Mouse (Mus musculus): Measurements from ENCODE around the gene Mettl7a3. TPM values are rescaled to one million over a fixed set of nuclear protein-coding genes. Genes with fewer than 3 reads are reported as not detected.
A peak's percentile ranks its signal among the peaks of the same experiment; 100 is the strongest.
"Not testable (repeated sequence)": the region's sequence is repeated elsewhere in the genome, so short reads cannot be mapped to it uniquely, and the experiment has no call there.

The Mettl7a3 gene
- total and polyA plus RNA-seq, 3 experiments: 0.33 TPM; not detected in 2

- H3K9ac ChIP-seq (ENCODE audit: insufficient read depth, low read depth); H3K27ac ChIP-seq (ENCODE audit: insufficient read depth, low read depth); H3K4me3 ChIP-seq (replicated peaks in 1 of 3; ENCODE audit: low read depth in 2 of 3, low read length in 2 of 3, poor library complexity in 1 of 3); dilution Hi-C loops (cut with MboI; ENCODE audit: extremely low pct_ligation_motif_present, extremely low pct_unique_long_range_greater_than_20kb, low sequenced_read_pairs); in situ Hi-C loops (cut with MboI; ENCODE audit: low pct_ligation_motif_present, low pct_unique_long_range_greater_than_20kb, low sequenced_read_pairs); H3K36me3 ChIP-seq (replicated peaks in 1 of 2; ENCODE audit: control insufficient read depth in 1 of 2, insufficient read depth in 1 of 2, low read length in 1 of 2); H3K4me2 ChIP-seq (ENCODE audit: insufficient read depth, low read depth, poor library complexity, severe bottlenecking); H3K9me3 ChIP-seq (replicated peaks; ENCODE audit: low read length); H3K27me3 ChIP-seq (replicated peaks); H3K79me2 ChIP-seq (replicated peaks; ENCODE audit: control insufficient read depth, extremely low read depth, insufficient read depth, poor library complexity, severe bottlenecking): not testable (repeated sequence)
- peaks cover 0 to 39% of the 10 kb centered on the region in 2 experiments; a peak in 2 of 4 replicates for H3K4me1 ChIP-seq (ENCODE audit: control insufficient read depth in 1 of 2, insufficient read depth in 2 of 2)
- TF ChIP-seq RAD21 (IDR thresholded peaks at IDR 0.05; ENCODE audit: low read depth, low read length): peak; percentile 7
- TF ChIP-seq SMC3 (IDR thresholded peaks at IDR 0.05; ENCODE audit: low read depth, low read length): 0 out of 2 replicates have a peak, but pooled peaks have one; percentile 17
- TF ChIP-seq CTCF (conservative IDR thresholded peaks at IDR 0.05 in 1 of 2, IDR thresholded peaks at IDR 0.05 in 1 of 2; ENCODE audit: low read depth in 2 of 2, low read length in 2 of 2): peak; percentile 59
- DNase-seq (ENCODE audit: extremely low read depth): peak; percentile 66
Measured at GRCm38 (mm10) chr15:100307438-100308096, 27.2 kb upstream of the Mettl7a3 start.

- H3K4me1 ChIP-seq (ENCODE audit: control insufficient read depth in 1 of 2, insufficient read depth in 2 of 2): peaks cover 0 to 18% of the 10 kb centered on the region in 2 experiments; a peak in 2 of 4 replicates
- no peak overlapping the region for H3K4me3 ChIP-seq (replicated peaks in 1 of 3; ENCODE audit: low read depth in 2 of 3, low read length in 2 of 3, poor library complexity in 1 of 3)
- peaks cover 0 to 6% of the 10 kb centered on the region in 2 experiments for H3K36me3 ChIP-seq (replicated peaks in 1 of 2; ENCODE audit: control insufficient read depth in 1 of 2, insufficient read depth in 1 of 2, low read length in 1 of 2)
- no peak for DNase-seq (ENCODE audit: extremely low read depth)
- H3K9me3 ChIP-seq (replicated peaks; ENCODE audit: low read length): no peaks in the 10 kb centered on the region
- H3K4me2 ChIP-seq (ENCODE audit: insufficient read depth, low read depth, poor library complexity, severe bottlenecking): no peak overlapping the region
- TF ChIP-seq NRF1 (IDR thresholded peaks at IDR 0.05; ENCODE audit: low read depth, low read length) (no peak), ZNF384 (IDR thresholded peaks at IDR 0.05; ENCODE audit: low read depth, low read length) (no peak), RCOR1 (conservative IDR thresholded peaks at IDR 0.05; ENCODE audit: low read depth, low read length) (no peak), GABPA (IDR thresholded peaks at IDR 0.05; ENCODE audit: insufficient replicate concordance, low read depth, low read length) (no peak), IRF4 (IDR thresholded peaks at IDR 0.05; ENCODE audit: low read depth, low read length) (no peak), ELF1 (IDR thresholded peaks at IDR 0.05; ENCODE audit: low read depth, low read length) (no peak), E2F4 (IDR thresholded peaks at IDR 0.05; ENCODE audit: insufficient replicate concordance, low read depth, low read length) (no peak)
- H3K27me3 ChIP-seq (replicated peaks): no peaks in the 10 kb centered on the region
- in situ Hi-C loops (cut with MboI; ENCODE audit: low pct_ligation_motif_present, low pct_unique_long_range_greater_than_20kb, low sequenced_read_pairs): no loop called here
- H3K27ac ChIP-seq (ENCODE audit: insufficient read depth, low read depth): no peak overlapping the region
- dilution Hi-C loops (cut with MboI; ENCODE audit: extremely low pct_ligation_motif_present, extremely low pct_unique_long_range_greater_than_20kb, low sequenced_read_pairs): no loop called here
- H3K9ac ChIP-seq (ENCODE audit: insufficient read depth, low read depth): no peak overlapping the region
- no peaks in the 10 kb centered on the region for H3K79me2 ChIP-seq (replicated peaks; ENCODE audit: control insufficient read depth, extremely low read depth, insufficient read depth, poor library complexity, severe bottlenecking)
Measured at GRCm38 (mm10) chr15:100312346-100312745, 22.4 kb upstream of the Mettl7a3 start.

- Histone ChIP-seq H3K4me2 (ENCODE audit: insufficient read depth, low read depth, poor library complexity, severe bottlenecking) (no peak overlapping the region), H3K36me3 (replicated peaks in 1 of 2; ENCODE audit: control insufficient read depth in 1 of 2, insufficient read depth in 1 of 2, low read length in 1 of 2) (peaks cover 0 to 6% of the 10 kb centered on the region in 2 experiments), H3K27ac (ENCODE audit: insufficient read depth, low read depth) (no peak overlapping the region), H3K9me3 (replicated peaks; ENCODE audit: low read length) (no peaks in the 10 kb centered on the region), H3K4me3 (replicated peaks in 1 of 3; ENCODE audit: low read depth in 2 of 3, low read length in 2 of 3, poor library complexity in 1 of 3) (no peak overlapping the region), H3K4me1 (ENCODE audit: control insufficient read depth in 1 of 2, insufficient read depth in 2 of 2) (peaks cover 0 to 11% of the 10 kb centered on the region in 2 experiments; a peak in 2 of 4 replicates), H3K79me2 (replicated peaks; ENCODE audit: control insufficient read depth, extremely low read depth, insufficient read depth, poor library complexity, severe bottlenecking) (no peaks in the 10 kb centered on the region), H3K9ac (ENCODE audit: insufficient read depth, low read depth) (no peak overlapping the region), H3K27me3 (replicated peaks) (no peaks in the 10 kb centered on the region)
- TF ChIP-seq IRF4 (IDR thresholded peaks at IDR 0.05; ENCODE audit: low read depth, low read length): no peak
- TF ChIP-seq POLR2AphosphoS2 (IDR thresholded peaks at IDR 0.05; ENCODE audit: low read depth, low read length): no peak
- TF ChIP-seq POLR2A (IDR thresholded peaks at IDR 0.05; ENCODE audit: low read depth, low read length): no peak
- TF ChIP-seq SIN3A (IDR thresholded peaks at IDR 0.05; ENCODE audit: low read length): no peak
- no peak for TF ChIP-seq ZMIZ1 (IDR thresholded peaks at IDR 0.05; ENCODE audit: low read depth, low read length)
- TF ChIP-seq CHD1 (IDR thresholded peaks at IDR 0.05; ENCODE audit: low read depth, low read length): no peak
- no peak for TF ChIP-seq ELF1 (IDR thresholded peaks at IDR 0.05; ENCODE audit: low read depth, low read length)
- no peak for TF ChIP-seq PAX5 (IDR thresholded peaks at IDR 0.05; ENCODE audit: low read length)
- no peak for TF ChIP-seq MYC (IDR thresholded peaks at IDR 0.05; ENCODE audit: low read depth, low read length)
- no peak for TF ChIP-seq NELFE (IDR thresholded peaks at IDR 0.05; ENCODE audit: low read depth, low read length)
- TF ChIP-seq BHLHE40 (IDR thresholded peaks at IDR 0.05; ENCODE audit: low read depth, low read length): no peak
- TF ChIP-seq USF2 (conservative IDR thresholded peaks at IDR 0.05; ENCODE audit: low read depth, low read length): no peak
- TF ChIP-seq JUND (conservative IDR thresholded peaks at IDR 0.05; ENCODE audit: low read depth, low read length): no peak
- no peak for TF ChIP-seq CTCF (conservative IDR thresholded peaks at IDR 0.05 in 1 of 2, IDR thresholded peaks at IDR 0.05 in 1 of 2; ENCODE audit: low read depth in 2 of 2, low read length in 2 of 2)
- TF ChIP-seq USF1 (IDR thresholded peaks at IDR 0.05; ENCODE audit: low read depth, low read length): no peak
- no peak for DNase-seq (ENCODE audit: extremely low read depth)
- dilution Hi-C loops (cut with MboI; ENCODE audit: extremely low pct_ligation_motif_present, extremely low pct_unique_long_range_greater_than_20kb, low sequenced_read_pairs) (no loop called here), in situ Hi-C loops (cut with MboI; ENCODE audit: low pct_ligation_motif_present, low pct_unique_long_range_greater_than_20kb, low sequenced_read_pairs) (loop anchor here (5.0 kb wide), 1 partner anchor 292 kb away; no protein-coding TSS in a partner anchor)
Measured at GRCm38 (mm10) chr15:100314448-100315145, 20.1 kb upstream of the Mettl7a3 start.

All from CH12.LX (cell line).